Mouse (Mus musculus): Measurements from ENCODE around the gene Nt5c3b.

The Nt5c3b gene

GRCm38 (mm10) chr11:100376746-100377389 is 64.7 kb downstream of the Nt5c3b start:
- no peak for DNase-seq

GRCm38 (mm10) chr11:100376005-100376404 is 65.6 kb downstream of the Nt5c3b start:
- DNase-seq, result no peak

- no peak for DNase-seq
Observed at GRCm38 (mm10) chr11:100375127-100375526, 66.5 kb downstream of the Nt5c3b start.

Measured in lung, postnatal 36 days (tissue).